Mouse (Mus musculus) left cerebral cortex, adult 8-10 months (tissue): ENCODE measurements at regions not wholly inside any gene's neighbourhood (a gene's known extent, or its start where the extent isn't known, plus 50 kb on each side); places are given as distances from the start of the nearest gene placed in this dataset.

Experiments used
- DNase-seq, 2 experiments: peaks; one replicate each; pipeline ENCODE4 v3.0.0; 2022; ENCODE audit warnings: low spot score in 2 of 2

DNA sequence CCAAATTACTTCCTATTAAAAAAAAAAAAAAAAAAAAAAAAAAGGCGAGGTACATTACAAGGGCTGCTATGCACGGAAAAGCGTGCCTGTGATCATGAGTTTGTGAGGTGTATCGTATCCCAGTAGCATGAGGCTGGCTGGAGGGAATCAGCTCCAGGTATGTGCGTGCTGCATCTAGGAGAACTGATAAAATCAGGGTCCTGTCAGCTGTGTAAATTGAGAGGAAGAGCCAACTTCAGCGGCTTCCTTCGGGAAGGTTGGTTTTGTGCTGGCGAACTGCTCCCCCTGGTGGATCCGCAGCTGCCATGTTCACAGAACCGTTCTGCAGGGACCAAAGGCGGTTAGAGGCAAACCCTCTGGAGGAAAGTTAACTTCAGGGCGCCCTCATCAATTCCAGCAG lies 60.8 kb upstream of the Gm10295 start:
- peak; percentile 18 to 50 for DNase-seq

DNA sequence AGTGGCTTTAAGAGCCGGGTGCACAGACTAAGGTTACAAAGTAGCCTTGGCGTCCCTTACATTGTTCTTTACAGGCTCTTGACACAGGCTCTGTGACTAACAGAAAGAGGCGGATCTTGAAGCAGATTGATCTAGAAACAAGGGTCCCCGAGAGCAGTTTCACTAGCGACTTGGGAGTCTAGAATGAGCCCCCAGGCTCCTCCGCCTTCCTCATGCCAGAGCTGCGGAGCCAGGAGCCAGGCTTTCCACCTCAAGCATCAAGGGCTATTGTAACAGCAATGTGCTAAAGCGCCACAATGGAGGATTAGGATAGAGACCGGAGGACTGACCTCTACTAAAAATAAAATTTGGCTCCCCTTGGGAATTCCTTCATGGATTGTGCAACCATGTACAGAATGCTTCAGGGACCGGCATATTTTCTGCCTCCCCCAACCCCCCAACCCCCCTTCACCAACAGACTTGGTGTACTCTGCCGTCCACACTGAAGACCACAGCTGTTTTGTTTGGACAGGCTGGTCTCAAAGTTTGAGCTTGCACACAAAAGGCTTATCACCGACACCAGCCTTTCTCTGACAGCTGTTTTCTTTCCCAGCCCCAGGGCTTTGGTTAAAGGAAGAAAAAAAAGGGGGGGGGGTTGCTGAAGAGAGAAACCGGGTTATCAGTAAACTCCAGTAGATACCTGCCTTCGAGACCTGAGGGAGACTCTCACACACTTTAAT lies 60.2 kb upstream of the Gm10295 start:
- no peak for DNase-seq

DNA sequence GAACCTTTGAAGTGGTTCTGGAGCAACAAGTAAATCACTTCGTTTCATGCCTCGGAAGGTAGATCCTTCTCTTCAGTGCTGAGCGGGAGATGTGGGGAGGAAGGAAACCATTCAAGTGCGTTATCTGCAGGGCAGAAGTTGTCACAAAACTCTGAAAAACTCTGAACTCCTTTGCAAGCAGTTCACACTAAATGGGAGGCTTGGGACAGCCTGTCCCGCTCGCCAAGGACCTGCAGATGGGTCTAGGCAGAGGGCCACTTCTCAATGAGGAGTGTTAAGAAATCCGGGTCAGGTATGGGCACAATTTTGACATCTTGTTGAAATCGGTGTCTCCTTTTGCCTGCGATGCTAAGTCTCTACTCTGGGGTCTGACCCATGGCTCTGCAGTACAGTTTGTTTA lies 58.6 kb upstream of the Gm10295 start:
- no peak for DNase-seq

DNA sequence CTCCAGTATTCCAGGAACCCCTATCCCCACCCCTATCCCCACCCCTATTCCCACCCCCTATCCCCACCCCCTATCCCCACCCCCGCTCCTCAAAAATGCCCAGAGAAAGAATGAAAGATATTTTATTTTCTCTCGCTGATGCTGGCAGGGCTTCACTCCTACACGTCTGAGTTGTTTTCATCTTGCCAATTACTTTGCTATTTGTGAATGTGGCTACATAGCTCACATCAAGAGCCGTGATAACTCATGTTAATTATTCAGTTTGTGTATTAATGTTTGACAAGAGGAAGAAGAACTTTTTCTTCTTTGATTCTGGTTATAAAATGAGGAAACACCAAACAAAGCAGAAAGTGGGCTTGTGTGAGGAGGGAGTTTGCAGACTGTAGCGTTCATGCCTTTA lies 57.8 kb upstream of the Gm10295 start:
- no peak for DNase-seq

DNA sequence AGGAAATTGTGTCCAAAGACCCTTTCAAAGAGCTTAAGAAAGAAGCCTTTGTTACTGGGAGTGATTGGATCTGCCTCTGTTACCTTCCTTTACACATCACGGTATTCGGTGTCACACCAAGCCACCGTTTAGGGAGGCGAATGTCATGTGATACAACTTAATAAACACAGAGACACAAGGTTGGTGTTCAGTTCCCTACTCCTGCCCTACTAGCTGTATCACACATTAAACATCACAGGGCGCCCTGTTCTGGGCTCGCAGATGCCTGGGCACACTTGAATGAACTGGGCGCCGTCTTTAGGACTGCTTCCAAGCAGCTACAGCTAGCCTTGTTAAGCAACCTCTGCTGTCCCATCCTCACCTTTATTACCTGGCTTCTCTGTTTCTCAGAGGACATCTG lies 55.0 kb upstream of the Gm10295 start:
- DNase-seq, result no peak
